Mouse (Mus musculus) kidney, adult 2 months (tissue): ENCODE data around the gene Gm5617.

Experiments used
- CTCF ChIP-seq: fragments of 200-500 bp; conservative IDR thresholded peaks from 2 replicates; pipeline ENCODE4 v1.5.1; 2011; ENCODE audit warnings: low read depth, mild to moderate bottlenecking, control low read depth, low read length, moderate library complexity, mixed read lengths; ENCODE audit not compliant: insufficient read depth, insufficient read length
- POLR2A ChIP-seq: fragments of 200-500 bp; IDR thresholded peaks from one replicate; pipeline ENCODE4 v1.6.1; 2011; ENCODE audit warnings: low read depth, low read length, control low read depth

DNA sequence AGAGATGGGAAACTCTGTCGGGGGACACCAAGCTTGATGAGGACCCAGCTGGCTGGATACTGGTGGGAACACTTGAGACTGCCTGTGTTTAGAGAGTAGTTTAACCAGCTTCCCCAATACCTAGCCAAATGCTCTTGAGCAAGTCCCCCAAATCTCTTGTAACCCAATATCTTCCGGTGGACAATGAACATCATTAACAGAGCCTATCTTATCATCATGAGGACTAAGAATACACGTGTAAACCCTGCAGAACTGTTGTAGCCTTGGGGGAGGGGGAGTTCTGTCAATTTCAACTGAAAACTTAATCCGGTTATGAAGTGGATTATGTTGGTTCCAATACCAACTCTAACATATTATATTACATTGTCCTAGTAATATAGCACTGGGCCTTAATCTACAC is 16.4 kb upstream of the Gm5617 start:
- TF ChIP-seq CTCF (no peak), POLR2A (no peak)
